In the genomic region with DNA sequence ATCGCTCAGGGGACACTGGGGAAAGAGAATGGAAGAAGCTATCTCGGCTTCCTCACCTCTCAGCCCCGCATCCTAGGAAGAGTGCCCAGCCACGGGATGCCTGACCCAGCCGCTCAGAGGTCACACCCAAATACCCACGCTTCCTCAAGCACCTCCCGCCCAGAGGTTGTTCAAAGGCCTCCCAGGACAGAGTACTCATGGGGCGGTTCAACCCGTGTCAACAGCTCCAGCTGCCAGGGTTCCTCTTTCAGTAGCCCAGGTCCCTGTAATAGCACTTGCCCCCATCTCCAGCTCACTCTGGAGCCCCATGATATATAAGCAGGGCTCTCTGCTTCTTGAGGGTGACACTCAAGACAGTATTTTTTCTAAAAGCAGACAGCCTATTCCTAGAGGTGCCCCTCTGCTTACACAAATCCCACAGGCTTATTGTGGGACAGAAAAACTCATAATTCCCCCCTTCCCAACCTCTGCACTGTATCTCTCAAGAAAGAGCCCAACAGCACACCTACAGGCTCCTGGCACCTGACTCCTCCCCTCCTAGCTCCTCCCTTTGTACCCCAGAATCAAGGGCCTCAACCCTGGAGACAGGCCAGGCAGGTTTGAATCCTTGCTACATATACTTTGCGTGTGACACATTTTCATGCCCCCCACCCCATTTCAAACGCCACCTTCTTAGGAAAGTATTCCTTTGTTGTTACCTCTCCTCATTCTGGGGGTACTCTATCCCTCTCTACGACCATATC, we compare ENCODE assay signal across 8 mouse cellular contexts. TPM values are rescaled to one million over a fixed set of nuclear protein-coding genes. Genes with fewer than 3 reads are reported as not detected.
DNase-seq lines count a peak whose midpoint lies in the region; ATAC-seq and TF ChIP-seq lines count a peak whose summit lies in the region.

No protein-coding gene starts in this region.

- H3K9me3 ChIP-seq in hindbrain, embryonic 16.5 days (ENCODE audit: control insufficient read depth, low read length) = no peaks in the 10 kb centered on the region
- H3K9me3 ChIP-seq in liver, postnatal 0 days (ENCODE audit: low read length) = no peaks in the 10 kb centered on the region

- no peak overlapping the region; the same call in 1 of the 2 replicates for H3K4me3 ChIP-seq in spleen, adult 2 months (ENCODE audit: extremely low read depth, insufficient read depth, insufficient read length)
- no peak overlapping the region for H3K4me3 ChIP-seq in hindbrain, embryonic 16.5 days (ENCODE audit: low read length)
- H3K4me3 ChIP-seq in liver, postnatal 0 days (ENCODE audit: low read depth, low read length) = peak overlapping the region; percentile 81
- peak overlapping the region; percentile 45 for H3K4me3 ChIP-seq in small intestine, adult 2 months (ENCODE audit: low read depth, low read length)

- no peak for TF ChIP-seq EP300 in liver, postnatal 0 days (IDR thresholded peaks at IDR 0.05; ENCODE audit: low read depth)

- ATAC-seq in hindbrain, embryonic 16.5 days = no peak
- ATAC-seq in liver, postnatal 0 days = no peak

- no peaks in the 10 kb centered on the region for H3K27me3 ChIP-seq in spleen, adult 2 months (ENCODE audit: control insufficient read depth, insufficient read depth, low read length)
- no peaks in the 10 kb centered on the region for H3K27me3 ChIP-seq in hindbrain, embryonic 16.5 days (replicated peaks; ENCODE audit: control insufficient read depth, insufficient read depth, low read length)
- H3K27me3 ChIP-seq in liver, postnatal 0 days (ENCODE audit: insufficient read depth, low read length) = no peaks in the 10 kb centered on the region
- no peaks in the 10 kb centered on the region for H3K27me3 ChIP-seq in small intestine, adult 2 months (ENCODE audit: control insufficient read depth, insufficient read depth, low read length)

- no peak for TF ChIP-seq CTCF in spleen, adult 2 months (IDR thresholded peaks at IDR 0.05; ENCODE audit: extremely low read depth, insufficient read depth, insufficient read length, insufficient replicate concordance)
- TF ChIP-seq CTCF in liver, postnatal 0 days (IDR thresholded peaks at IDR 0.05; ENCODE audit: low read depth) = no peak
- no peak for TF ChIP-seq CTCF in small intestine, adult 2 months (IDR thresholded peaks at IDR 0.05; ENCODE audit: extremely low read depth, insufficient read length, insufficient replicate concordance, low read depth, low read length)

- H3K36me3 ChIP-seq in spleen, adult 2 months (ENCODE audit: control insufficient read depth, insufficient read depth, low read length) = 0 out of 2 replicates have a peak, but pooled peaks cover 3% of the 10 kb centered on the region
- H3K36me3 ChIP-seq in hindbrain, embryonic 16.5 days (ENCODE audit: control insufficient read depth, insufficient read depth, low read length) = no peaks in the 10 kb centered on the region
- H3K36me3 ChIP-seq in liver, postnatal 0 days (replicated peaks; ENCODE audit: insufficient read depth, low read length) = peaks cover 42% of the 10 kb centered on the region
- peaks cover 17% of the 10 kb centered on the region for H3K36me3 ChIP-seq in small intestine, adult 2 months (ENCODE audit: control insufficient read depth, insufficient read depth, low read length)

- WGBS in spleen, adult 2 months = 29% methylated on average over 12 of the region's 12 CpGs
- 66% methylated on average over 12 of the region's 12 CpGs for WGBS in hindbrain, embryonic 16.5 days
- WGBS in liver, postnatal 0 days (ENCODE audit: insufficient replicate concordance) = 40% methylated on average over 12 of the region's 12 CpGs
- WGBS in small intestine, adult 2 months = 22% methylated on average over 12 of the region's 12 CpGs

- no peak for TF ChIP-seq POLR2A in spleen, adult 2 months (IDR thresholded peaks at IDR 0.05; ENCODE audit: low read depth, low read length)
- TF ChIP-seq POLR2A in small intestine, adult 2 months (IDR thresholded peaks at IDR 0.05; ENCODE audit: low read depth, low read length) = no peak

- peaks cover 22% of the 10 kb centered on the region; the same call in 1 of the 2 replicates for H3K4me1 ChIP-seq in spleen, adult 2 months (ENCODE audit: control insufficient read depth, insufficient read depth, insufficient read length)
- peaks cover 27% of the 10 kb centered on the region for H3K4me1 ChIP-seq in hindbrain, embryonic 16.5 days (ENCODE audit: control insufficient read depth, insufficient read depth, low read depth, low read length)
- H3K4me1 ChIP-seq in liver, postnatal 0 days (ENCODE audit: insufficient read depth) = peaks cover 34% of the 10 kb centered on the region
- H3K4me1 ChIP-seq in small intestine, adult 2 months (ENCODE audit: control insufficient read depth, insufficient read depth, insufficient read length, low read length) = peaks cover 11% of the 10 kb centered on the region

- H3K27ac ChIP-seq in spleen, adult 2 months (ENCODE audit: insufficient read depth, low read length) = peak overlapping the region; percentile 13; the same call in 1 of the 2 replicates
- no peak overlapping the region for H3K27ac ChIP-seq in hindbrain, embryonic 16.5 days (ENCODE audit: low read depth, low read length)
- H3K27ac ChIP-seq in liver, postnatal 0 days (ENCODE audit: low read depth) = peak overlapping the region; percentile 96
- H3K27ac ChIP-seq in small intestine, adult 2 months (ENCODE audit: insufficient read depth, low read depth, low read length) = peak overlapping the region; percentile 89

- no peak overlapping the region for H3K9ac ChIP-seq in hindbrain, embryonic 16.5 days (ENCODE audit: low read depth, low read length)
- peak overlapping the region; percentile 94 for H3K9ac ChIP-seq in liver, postnatal 0 days (replicated peaks)

- peak overlapping the region; percentile 92 for H3K4me2 ChIP-seq in hindbrain, embryonic 16.5 days (ENCODE audit: low read length)
- peak overlapping the region; percentile 91 for H3K4me2 ChIP-seq in liver, postnatal 0 days (ENCODE audit: low read depth, low read length)

- no peak for DNase-seq in spleen, adult 2 months (ENCODE audit: low read depth in 1 of 2, low spot score in 2 of 2)
- DNase-seq in spleen, adult 18-20 months = no peak
- DNase-seq in liver, postnatal 0 days = peak; percentile 59
- DNase-seq in left cerebral cortex, adult 9 months (ENCODE audit: low spot score in 2 of 2) = no peak
- no peak for DNase-seq in gastrocnemius, postnatal 10 days
- DNase-seq in layer of hippocampus, postnatal 36 days = no peak

RNA-seq across cellular contexts. Expression of gene Dedd2, which starts 2.6 kb away (rescaled TPM):
- 75.5 and 77.0 TPM in 2 replicates for polyA plus RNA-seq in spleen, adult 2 months (2012; rRNA removed)
- 14.2 and 14.8 TPM in 2 replicates for polyA plus RNA-seq in hindbrain, embryonic 16.5 days (2015; fragmentation: Nextera tagmentation; extraction: Ambion mirVana)
- 19.2 and 21.1 TPM in 2 replicates for polyA plus RNA-seq in liver, postnatal 0 days (2015; fragmentation: Nextera tagmentation; extraction: Ambion mirVana)
- polyA plus RNA-seq in small intestine, adult 2 months (2012; rRNA removed) = 44.2 and 135 TPM in 2 replicates
- total RNA-seq in gastrocnemius, postnatal 10 days (2021) = 1 to 10 TPM; 6.3 to 7.4 TPM
- 10 to 100 TPM; 26.1 to 28.0 TPM for total RNA-seq in layer of hippocampus, postnatal 36 days (2021)

RNA-seq across cellular contexts. Expression of gene Zfp526, which starts 3.4 kb away (rescaled TPM):
- polyA plus RNA-seq in spleen, adult 2 months (2012; rRNA removed) = 14.4 and 16.4 TPM in 2 replicates
- 1.6 and 1.8 TPM in 2 replicates for polyA plus RNA-seq in hindbrain, embryonic 16.5 days (2015; fragmentation: Nextera tagmentation; extraction: Ambion mirVana)
- 1.0 and 1.2 TPM in 2 replicates for polyA plus RNA-seq in liver, postnatal 0 days (2015; fragmentation: Nextera tagmentation; extraction: Ambion mirVana)
- 5.8 and 8.7 TPM in 2 replicates for polyA plus RNA-seq in small intestine, adult 2 months (2012; rRNA removed)
- 1 to 10 TPM; 6.2 to 8.5 TPM for total RNA-seq in gastrocnemius, postnatal 10 days (2021)
- total RNA-seq in layer of hippocampus, postnatal 36 days (2021) = 10 to 100 TPM; 11.6 to 12.5 TPM

RNA-seq across cellular contexts. Expression of gene Gsk3a, which starts 19.8 kb away (rescaled TPM):
- 106 and 125 TPM in 2 replicates for polyA plus RNA-seq in spleen, adult 2 months (2012; rRNA removed)
- polyA plus RNA-seq in hindbrain, embryonic 16.5 days (2015; fragmentation: Nextera tagmentation; extraction: Ambion mirVana) = 13.0 and 16.4 TPM in 2 replicates
- polyA plus RNA-seq in liver, postnatal 0 days (2015; fragmentation: Nextera tagmentation; extraction: Ambion mirVana) = 4.3 and 5.1 TPM in 2 replicates
- polyA plus RNA-seq in small intestine, adult 2 months (2012; rRNA removed) = 77.7 and 163 TPM in 2 replicates
- 10 to 100 TPM; 51.1 to 60.2 TPM for total RNA-seq in gastrocnemius, postnatal 10 days (2021)
- 100 to 1,000 TPM; 195 to 201 TPM for total RNA-seq in layer of hippocampus, postnatal 36 days (2021)

RNA-seq across cellular contexts. Expression of gene Erf, which starts 32.7 kb away (rescaled TPM):
- 17.2 and 21.3 TPM in 2 replicates for polyA plus RNA-seq in spleen, adult 2 months (2012; rRNA removed)
- 3.7 and 4.3 TPM in 2 replicates for polyA plus RNA-seq in hindbrain, embryonic 16.5 days (2015; fragmentation: Nextera tagmentation; extraction: Ambion mirVana)
- 4.6 and 5.2 TPM in 2 replicates for polyA plus RNA-seq in liver, postnatal 0 days (2015; fragmentation: Nextera tagmentation; extraction: Ambion mirVana)
- polyA plus RNA-seq in small intestine, adult 2 months (2012; rRNA removed) = 15.8 and 37.1 TPM in 2 replicates
- total RNA-seq in gastrocnemius, postnatal 10 days (2021) = 10 to 100 TPM; 14.9 to 18.4 TPM
- total RNA-seq in layer of hippocampus, postnatal 36 days (2021) = 10 to 100 TPM; 34.3 to 35.4 TPM

RNA-seq across cellular contexts. Expression of gene Pou2f2, which starts 38.3 kb away (rescaled TPM):
- polyA plus RNA-seq in spleen, adult 2 months (2012; rRNA removed) = 61.7 and 83.3 TPM in 2 replicates
- 19.8 and 28.7 TPM in 2 replicates for polyA plus RNA-seq in hindbrain, embryonic 16.5 days (2015; fragmentation: Nextera tagmentation; extraction: Ambion mirVana)
- 2.0 and 2.9 TPM in 2 replicates for polyA plus RNA-seq in liver, postnatal 0 days (2015; fragmentation: Nextera tagmentation; extraction: Ambion mirVana)
- 2.9 and 6.9 TPM in 2 replicates for polyA plus RNA-seq in small intestine, adult 2 months (2012; rRNA removed)
- total RNA-seq in gastrocnemius, postnatal 10 days (2021) = under 1 TPM; 0.16 to 0.77 TPM
- total RNA-seq in layer of hippocampus, postnatal 36 days (2021) = 1 to 10 TPM; 9.4 to 9.6 TPM

Comparison
In these comparisons a context has a peak if more than half of its experiments do, and no peak if none do; other contexts are left out.
1. H3K4me3 ChIP-seq: peak in liver, postnatal 0 days (single experiment) and small intestine, adult 2 months (single experiment); none in spleen, adult 2 months (single experiment) and hindbrain, embryonic 16.5 days (single experiment).